Mouse (Mus musculus) kidney, adult 2 months (tissue): Measurements from ENCODE around the gene Hist3h2a. TPM values are rescaled to one million over a fixed set of nuclear protein-coding genes. Genes with fewer than 3 reads are reported as not detected.
A peak's percentile ranks its signal among the peaks of the same experiment; 100 is the strongest.

ENCODE experiments used
- DNase-seq: peaks from one replicate; pipeline ENCODE4 v3.0.0; 2021
- H3K27ac ChIP-seq: fragments of 200-500 bp; 2 replicates; pipeline ENCODE4 v1.5.1; 2012; ENCODE audit warnings: low read depth, low read length, control low read depth, inconsistent platforms; ENCODE audit not compliant: insufficient read depth
- H3K27me3 ChIP-seq: fragments of 200-500 bp; replicated peaks from 2 replicates; pipeline ENCODE4 v1.6.1; 2012; ENCODE audit warnings: mild to moderate bottlenecking, moderate library complexity, low read length, inconsistent platforms; ENCODE audit not compliant: control insufficient read depth, insufficient read depth
- H3K36me3 ChIP-seq: fragments of 200-500 bp; 2 replicates; pipeline ENCODE4 v1.6.1; 2012; ENCODE audit warnings: mild to moderate bottlenecking, moderate library complexity, low read length, inconsistent platforms; ENCODE audit not compliant: control insufficient read depth, insufficient read depth
- H3K4me1 ChIP-seq: fragments of 200-500 bp; 2 replicates; pipeline ENCODE4 v1.6.1; 2011; ENCODE audit warnings: low read length; ENCODE audit not compliant: control insufficient read depth, insufficient read depth
- H3K4me3 ChIP-seq: fragments of 200-500 bp; 2 replicates; pipeline ENCODE4 v1.5.1; 2011; ENCODE audit warnings: mild to moderate bottlenecking, low read depth, low read length, control low read depth; ENCODE audit not compliant: insufficient read depth
- CTCF ChIP-seq: fragments of 200-500 bp; conservative IDR thresholded peaks from 2 replicates; pipeline ENCODE4 v1.5.1; 2011; ENCODE audit warnings: low read depth, mild to moderate bottlenecking, control low read depth, low read length, moderate library complexity, mixed read lengths; ENCODE audit not compliant: insufficient read depth, insufficient read length
- POLR2A ChIP-seq: fragments of 200-500 bp; IDR thresholded peaks from one replicate; pipeline ENCODE4 v1.6.1; 2011; ENCODE audit warnings: low read depth, low read length, control low read depth
- WGBS: fragments of 180-500 bp; shearing (Covaris S2); methylation state at CpG from one replicate; pipeline ENCODE4 v1.1.7; 2018; 5-methylcytosine and 5-hydroxymethylcytosine counted together
- polyA plus RNA-seq: library from polyadenylated mRNA; depleted of rRNA; stranded (reverse); fragments of >200 nt; gene quantifications from 2 replicates; pipeline ENCODE4 v1.2.3, GENCODE M21; 2012

Hist3h2a gene
- polyA plus RNA-seq, 1 experiment: 29.5 TPM

DNA sequence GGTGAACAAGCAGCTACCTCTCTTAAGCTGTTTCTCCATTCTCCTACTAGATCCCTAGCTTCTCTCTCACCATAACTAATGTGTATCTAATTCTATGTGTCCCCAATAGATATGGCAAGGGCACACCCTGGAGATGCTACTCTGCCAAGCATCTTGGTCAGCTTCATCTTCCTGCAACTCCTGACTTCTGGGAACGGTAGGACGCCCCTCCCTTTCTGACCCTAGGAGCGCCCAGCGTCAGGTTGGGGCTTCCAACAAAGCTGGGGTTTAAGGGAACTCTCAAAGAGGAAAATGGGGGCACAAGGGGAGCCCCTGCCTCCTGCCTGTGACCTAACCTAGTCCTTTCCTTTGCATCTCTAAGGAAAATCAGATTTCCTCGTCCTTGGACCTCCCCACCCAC is 35.7 kb upstream of the Hist3h2a start:
- Histone ChIP-seq H3K36me3 (no peaks in the 10 kb centered on the region), H3K4me3 (no peak overlapping the region), H3K4me1 (peaks cover 5% of the 10 kb centered on the region; the same call in 1 of the 2 replicates), H3K27me3 (no peaks in the 10 kb centered on the region), H3K27ac (no peak overlapping the region)
- DNase-seq: no peak
- WGBS: 73% methylated on average over 5 of the region's 5 CpGs
- no peak for TF ChIP-seq POLR2A
- TF ChIP-seq CTCF: no peak

- H3K27ac ChIP-seq: no peak overlapping the region
These were observed 32.1 kb upstream of the Hist3h2a start for GRCm38 (mm10) chr11:58922420-58922819.

DNA sequence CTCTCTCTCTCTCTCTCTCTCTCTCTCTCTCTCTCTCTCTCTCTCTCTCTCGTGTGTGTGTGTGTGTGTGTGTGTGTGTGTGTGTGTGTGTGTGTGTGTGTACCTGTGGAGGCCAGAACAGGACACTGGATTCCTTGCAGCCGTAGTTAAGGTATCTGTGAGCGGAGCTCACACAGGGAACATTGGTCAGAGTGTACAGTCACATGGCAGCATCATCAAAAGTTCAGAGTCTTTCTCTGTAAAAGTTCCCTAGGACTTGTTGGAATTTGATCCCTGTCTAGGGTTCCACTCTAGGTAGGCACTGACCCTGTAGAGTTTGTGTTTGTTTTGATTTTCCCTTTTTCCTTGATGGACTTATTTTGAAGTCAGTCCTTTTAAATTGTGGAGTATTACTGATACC is 27.8 kb upstream of the Hist3h2a start:
- Histone ChIP-seq H3K27ac (peak overlapping the region; percentile 65), H3K27me3 (no peaks in the 10 kb centered on the region), H3K4me1 (peaks cover 18% of the 10 kb centered on the region; the same call in 1 of the 2 replicates), H3K36me3 (no peaks in the 10 kb centered on the region), H3K4me3 (no peak overlapping the region)
- DNase-seq: peak; percentile 84
- 54% methylated on average over 2 of the region's 3 CpGs for WGBS
- no peak for TF ChIP-seq CTCF
- no peak for TF ChIP-seq POLR2A

More at GRCm38 (mm10) chr11:58922420-58922819, 32.1 kb upstream of the Hist3h2a start:
- DNase-seq: no peak
- peaks cover 3% of the 10 kb centered on the region; the same call in 1 of the 2 replicates for H3K4me1 ChIP-seq
- WGBS: 77% methylated on average over 9 of the region's 9 CpGs
- H3K36me3 ChIP-seq: no peaks in the 10 kb centered on the region
- no peak overlapping the region for H3K4me3 ChIP-seq
- no peak for TF ChIP-seq CTCF
- TF ChIP-seq POLR2A: no peak
- H3K27me3 ChIP-seq: no peaks in the 10 kb centered on the region

- H3K36me3 ChIP-seq: no peaks in the 10 kb centered on the region
- no peak for DNase-seq
- WGBS: 45% methylated on average over 2 of the region's 2 CpGs
- peaks cover 18% of the 10 kb centered on the region; the same call in 1 of the 2 replicates for H3K4me1 ChIP-seq
- no peaks in the 10 kb centered on the region for H3K27me3 ChIP-seq
- H3K4me3 ChIP-seq: no peak overlapping the region
- TF ChIP-seq POLR2A (no peak), CTCF (no peak)
- H3K27ac ChIP-seq: peak overlapping the region; percentile 25; the same call in 1 of the 2 replicates
These were observed 27.4 kb upstream of the Hist3h2a start for GRCm38 (mm10) chr11:58927053-58927452.

DNA sequence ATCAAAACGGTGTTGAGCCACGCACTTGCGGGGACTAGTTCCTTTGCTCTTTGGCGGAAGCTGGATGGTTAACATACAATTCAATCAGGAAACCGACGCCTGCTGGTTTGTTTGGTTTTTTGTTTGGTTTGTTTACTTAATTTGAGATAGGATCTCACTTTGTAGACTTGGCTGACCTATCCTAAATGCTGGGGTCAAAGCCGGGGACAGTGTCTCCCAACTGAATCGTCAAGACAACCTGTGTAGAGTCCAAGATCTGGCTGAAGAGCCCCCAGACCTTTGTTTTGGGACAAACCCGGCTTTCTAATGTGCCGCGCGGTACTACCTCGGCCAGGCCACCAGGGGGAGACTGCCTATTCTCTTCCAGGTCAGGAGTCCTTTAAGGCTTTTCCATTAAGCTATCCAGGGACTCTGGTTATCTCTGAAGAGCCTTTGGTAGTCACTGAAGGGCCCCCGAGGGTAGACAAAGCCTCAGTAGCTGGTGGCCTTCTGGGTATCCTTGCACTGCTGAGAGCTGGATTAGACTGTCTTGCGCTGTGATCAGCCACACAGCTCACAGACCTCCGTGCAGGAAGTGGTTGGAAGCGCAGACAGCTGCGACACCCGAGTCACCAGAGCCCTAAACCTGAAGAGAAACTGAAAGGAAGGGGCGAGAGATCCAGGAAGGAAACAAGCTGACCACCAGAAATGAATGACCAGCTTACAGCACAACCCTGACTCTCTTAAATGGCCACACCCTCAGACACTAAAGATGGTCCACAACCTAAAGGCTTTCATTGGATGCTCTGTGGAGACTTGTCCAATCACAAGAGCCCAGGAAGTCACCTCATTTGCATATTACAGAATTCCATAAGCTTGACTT is 26.5 kb upstream of the Hist3h2a start:
- TF ChIP-seq POLR2A: no peak
- peak; percentile 64 for TF ChIP-seq CTCF
- H3K4me1 ChIP-seq: peaks cover 18% of the 10 kb centered on the region; the same call in 1 of the 2 replicates
- peak overlapping the region; percentile 36 for H3K4me3 ChIP-seq
- H3K36me3 ChIP-seq: no peaks in the 10 kb centered on the region
- no peaks in the 10 kb centered on the region for H3K27me3 ChIP-seq
- WGBS: 25% methylated on average over 20 of the region's 20 CpGs
- H3K27ac ChIP-seq: peak overlapping the region; percentile 58
- DNase-seq: peak; percentile 65

DNA sequence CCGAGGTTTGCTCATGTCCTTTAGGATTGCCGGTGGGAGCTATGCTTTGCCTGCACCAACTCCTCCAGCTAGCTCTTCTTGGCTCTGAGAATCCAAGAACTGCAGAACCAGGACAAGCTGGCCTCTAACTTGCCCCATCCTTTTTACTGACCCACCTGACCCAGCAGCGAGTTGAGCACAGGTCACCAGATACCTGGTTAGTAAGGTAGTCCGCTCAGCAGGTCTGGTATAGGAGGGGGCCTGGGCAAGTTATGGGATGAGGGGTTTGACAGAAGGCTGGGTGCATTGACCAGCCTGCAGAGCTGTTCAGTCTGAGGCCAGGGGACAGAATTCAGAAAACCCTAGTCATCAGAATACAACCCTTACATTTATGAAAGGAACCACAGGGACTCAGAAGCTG is 25.4 kb upstream of the Hist3h2a start:
- H3K4me3 ChIP-seq: no peak overlapping the region
- H3K27me3 ChIP-seq: no peaks in the 10 kb centered on the region
- peak overlapping the region; percentile 27; the same call in 1 of the 2 replicates for H3K27ac ChIP-seq
- H3K4me1 ChIP-seq: peaks cover 18% of the 10 kb centered on the region; the same call in 1 of the 2 replicates
- WGBS: 60% methylated on average over 4 of the region's 4 CpGs
- TF ChIP-seq POLR2A (no peak), CTCF (no peak)
- H3K36me3 ChIP-seq: no peaks in the 10 kb centered on the region
- no peak for DNase-seq

GRCm38 (mm10) chr11:58929641-58930040 is 24.8 kb upstream of the Hist3h2a start:
- TF ChIP-seq CTCF: no peak
- no peak for TF ChIP-seq POLR2A
- peak; percentile 85 for DNase-seq
- Histone ChIP-seq H3K36me3 (no peaks in the 10 kb centered on the region), H3K4me3 (no peak overlapping the region), H3K27me3 (no peaks in the 10 kb centered on the region), H3K4me1 (peaks cover 18% of the 10 kb centered on the region; the same call in 1 of the 2 replicates), H3K27ac (no peak overlapping the region)
- WGBS: 30% methylated on average over 3 of the region's 3 CpGs

DNA sequence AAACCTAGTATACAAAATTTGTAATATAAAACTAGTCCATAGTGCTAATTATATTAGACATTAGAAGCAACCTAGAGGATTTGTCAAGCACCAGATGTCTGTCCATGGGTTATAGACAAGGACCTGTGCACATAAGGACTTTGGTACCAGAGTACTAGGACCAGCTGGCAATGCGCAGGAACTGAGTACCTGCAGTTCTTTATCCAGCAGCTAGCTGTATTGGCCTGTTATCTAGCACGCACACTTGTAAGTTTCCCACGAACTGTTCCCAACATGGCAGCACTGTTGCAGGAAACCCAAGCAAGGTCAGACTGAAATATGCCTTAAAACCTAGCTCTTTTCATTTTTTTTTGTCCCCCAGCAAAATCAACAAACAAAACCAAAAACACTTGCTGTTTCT is 24.2 kb upstream of the Hist3h2a start:
- 85% methylated on average over 3 of the region's 3 CpGs for WGBS
- no peak overlapping the region for H3K27ac ChIP-seq
- no peaks in the 10 kb centered on the region for H3K27me3 ChIP-seq
- H3K4me3 ChIP-seq: no peak overlapping the region
- no peaks in the 10 kb centered on the region for H3K36me3 ChIP-seq
- no peak for TF ChIP-seq POLR2A
- TF ChIP-seq CTCF: 0 out of 2 replicates have a peak, but pooled peaks have one; percentile 12
- DNase-seq: no peak
- H3K4me1 ChIP-seq: peaks cover 18% of the 10 kb centered on the region; the same call in 1 of the 2 replicates
